Mouse (Mus musculus): ENCODE measurements around the gene Zmynd8. TPM values are rescaled to one million over a fixed set of nuclear protein-coding genes. Genes with fewer than 3 reads are reported as not detected.

The Zmynd8 gene
- total RNA-seq, 2 experiments from 2014 or later, result 182 to 188 TPM

DNA sequence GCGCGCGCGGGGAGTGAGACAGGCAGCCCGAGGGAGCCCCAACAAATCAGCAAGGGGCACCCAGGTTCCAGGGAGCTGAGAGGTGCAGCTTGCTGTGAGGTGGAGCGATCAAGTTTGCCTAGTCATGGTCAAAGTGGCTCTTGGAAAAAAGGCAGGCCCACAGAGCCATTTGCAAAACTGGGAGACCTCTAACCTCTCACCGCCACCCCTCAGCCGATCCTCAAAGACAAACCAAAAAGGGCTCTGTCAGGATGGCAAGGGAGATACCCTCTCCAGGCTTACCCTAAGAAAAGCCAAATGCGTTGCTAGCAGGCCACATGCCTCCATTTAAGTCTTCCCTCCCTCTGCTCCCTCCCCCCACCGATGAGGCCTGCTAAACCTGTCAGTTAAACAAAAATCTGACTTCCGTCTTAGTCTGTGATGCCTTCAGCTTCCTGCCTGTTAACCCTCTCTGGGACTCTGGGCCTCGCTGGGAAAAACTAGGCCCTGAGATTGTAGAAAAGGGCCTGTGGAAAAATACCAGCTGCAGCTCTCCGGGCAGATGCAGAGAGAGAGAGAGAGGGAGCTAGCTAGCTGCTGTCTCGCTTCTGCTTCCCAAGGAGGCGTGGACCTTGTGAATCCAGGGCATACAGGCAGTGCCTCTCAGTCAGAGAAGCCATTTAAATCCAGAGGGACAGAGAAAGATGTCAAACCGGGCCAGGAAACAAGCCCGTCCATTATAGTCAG is 13.4 kb downstream of the Zmynd8 start:
- no peak overlapping the region for H3K4me3 ChIP-seq
- peak in 1 of 2 experiments; percentile 66 for DNase-seq (ENCODE audit: extremely low spot score in 1 of 2, low spot score in 2 of 2)
- TF ChIP-seq CTCF (IDR thresholded peaks at IDR 0.05), result no peak
- intact Hi-C loops (cut with DNase I), result loop anchor here (2.0 kb wide), 1 partner anchor 29 kb away; no protein-coding TSS in a partner anchor
- H3K27ac ChIP-seq, result peak overlapping the region; percentile 100

GRCm38 (mm10) chr2:165884577-165885224 is 14.1 kb downstream of the Zmynd8 start:
- peak; percentile 97 to 99 for DNase-seq (ENCODE audit: extremely low spot score in 1 of 2, low spot score in 2 of 2)
- Histone ChIP-seq H3K27ac (peak overlapping the region; percentile 100), H3K4me3 (peak overlapping the region; percentile 29; the same call in 1 of the 2 replicates)
- no peak for TF ChIP-seq CTCF (IDR thresholded peaks at IDR 0.05)
- intact Hi-C loops (cut with DNase I), result loop anchor here (2.0 kb wide), 1 partner anchor 28 kb away; no protein-coding TSS in a partner anchor

GRCm38 (mm10) chr2:165883846-165884576 is 14.8 kb downstream of the Zmynd8 start:
- TF ChIP-seq CTCF (IDR thresholded peaks at IDR 0.05), result no peak
- H3K4me3 ChIP-seq, result peak overlapping the region; percentile 29
- peak; percentile 67 to 72 for DNase-seq (ENCODE audit: extremely low spot score in 1 of 2, low spot score in 2 of 2)
- H3K27ac ChIP-seq, result peak overlapping the region; percentile 100
- intact Hi-C loops (cut with DNase I), result loop anchor here (1.0 to 2.0 kb wide), 3 partner anchors 9 to 65 kb away; no protein-coding TSS in a partner anchor

GRCm38 (mm10) chr2:165883006-165883405 is 15.8 kb downstream of the Zmynd8 start:
- peak overlapping the region; percentile 19 for H3K4me3 ChIP-seq
- no peak; the same call in 1 of the 2 replicates for TF ChIP-seq CTCF (IDR thresholded peaks at IDR 0.05)
- H3K27ac ChIP-seq, result peak overlapping the region; percentile 100
- intact Hi-C loops (cut with DNase I), result loop anchor here (1.0 to 2.0 kb wide), 2 partner anchors 8 to 64 kb away; no protein-coding TSS in a partner anchor
- DNase-seq (ENCODE audit: extremely low spot score in 1 of 2, low spot score in 2 of 2), result no peak

DNA sequence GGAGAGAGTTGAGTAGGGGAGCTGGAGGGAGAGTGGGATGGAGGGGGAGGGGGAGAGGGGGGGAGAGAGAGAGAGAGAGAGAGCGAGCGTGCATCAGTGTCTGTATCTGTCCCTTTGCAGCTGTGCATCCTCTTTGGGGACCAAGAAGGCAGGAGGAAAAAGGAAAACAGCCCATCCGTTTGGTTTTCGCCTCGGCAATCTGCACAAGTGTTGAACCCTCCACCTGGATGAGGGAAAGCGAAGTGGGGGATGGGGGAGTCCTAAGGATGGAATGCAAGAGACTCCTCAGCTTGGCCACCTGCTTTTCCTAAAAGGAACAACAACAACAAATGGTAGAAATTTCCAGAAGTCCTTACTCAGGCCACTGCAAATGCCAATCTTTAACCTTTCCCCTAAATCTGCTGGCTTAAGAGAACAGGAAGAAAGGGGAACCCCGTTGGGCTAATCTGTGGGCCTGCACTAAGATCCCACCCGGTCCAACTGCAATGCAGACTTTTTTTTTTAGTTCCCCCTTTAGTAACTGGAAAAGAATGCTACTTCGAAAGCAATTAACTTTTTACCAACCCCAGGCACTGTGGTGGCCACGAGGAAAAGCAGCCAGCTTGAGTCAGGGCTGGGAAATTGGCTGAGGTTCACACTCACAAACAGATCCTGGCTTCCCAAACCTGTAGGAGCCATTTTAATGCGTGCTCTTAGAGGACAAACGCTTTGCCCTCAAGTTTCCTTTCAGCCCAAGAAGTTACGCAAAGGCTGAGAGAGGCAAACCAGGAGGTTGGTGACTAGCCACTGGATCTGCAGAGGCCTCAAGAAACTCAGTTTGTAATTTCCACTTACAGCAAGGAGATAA is 17.0 kb downstream of the Zmynd8 start:
- intact Hi-C loops (cut with DNase I), result loop anchor here (2.0 kb wide), 1 partner anchor 63 kb away; no protein-coding TSS in a partner anchor
- Histone ChIP-seq H3K27ac (peak overlapping the region; percentile 100), H3K4me3 (no peak overlapping the region; the same call in 1 of the 2 replicates)
- TF ChIP-seq CTCF (IDR thresholded peaks at IDR 0.05), result no peak
- DNase-seq (ENCODE audit: extremely low spot score in 1 of 2, low spot score in 2 of 2), result no peak

- no peak overlapping the region for H3K4me3 ChIP-seq
- intact Hi-C loops (cut with DNase I), result no loop called here
- peak overlapping the region; percentile 64; the same call in 1 of the 2 replicates for H3K27ac ChIP-seq
- no peak for DNase-seq (ENCODE audit: extremely low spot score in 1 of 2, low spot score in 2 of 2)
- TF ChIP-seq CTCF (IDR thresholded peaks at IDR 0.05), result no peak
These were observed 17.6 kb downstream of the Zmynd8 start for GRCm38 (mm10) chr2:165881220-165881584.

- H3K4me3 ChIP-seq, result peak overlapping the region; percentile 55
These were observed 18.2 kb downstream of the Zmynd8 start for GRCm38 (mm10) chr2:165880501-165881182.

DNA sequence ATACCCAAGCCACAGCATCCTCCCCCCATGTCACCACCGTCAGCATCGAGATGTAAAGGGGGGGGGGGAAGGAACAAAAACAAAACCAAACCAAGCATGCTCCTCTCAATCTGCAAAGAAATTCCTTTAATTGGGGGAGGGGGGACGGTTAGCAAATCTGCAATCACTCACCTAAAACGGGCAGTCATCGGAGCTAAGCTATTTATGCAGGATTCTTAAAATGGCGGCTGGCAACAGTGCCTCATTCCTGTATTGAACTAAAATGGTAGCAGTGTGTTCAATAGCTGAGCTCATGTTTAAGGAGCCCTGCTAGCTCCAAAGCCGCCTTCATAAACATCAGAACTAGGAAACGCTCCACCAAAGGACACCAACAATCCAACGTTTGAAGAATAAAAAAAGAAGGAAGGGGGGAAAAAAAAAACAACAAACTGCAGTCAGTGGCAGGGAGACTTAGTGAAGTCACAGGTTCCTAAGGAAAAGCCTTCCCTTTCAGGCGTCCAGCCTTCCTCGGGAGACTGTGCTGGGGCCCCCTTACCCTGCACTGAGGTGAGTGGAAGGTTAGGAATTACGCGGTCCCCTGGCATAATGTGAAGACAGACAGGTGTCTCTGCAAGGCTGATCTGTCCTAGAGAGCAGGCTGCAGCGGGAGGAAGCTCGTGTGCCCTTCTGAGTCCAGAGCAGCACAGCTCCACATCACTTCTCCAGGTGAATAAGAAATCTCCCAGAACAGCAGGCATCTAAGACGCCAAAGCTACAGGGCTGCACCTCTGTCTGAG is 19.2 kb downstream of the Zmynd8 start:
- TF ChIP-seq CTCF (IDR thresholded peaks at IDR 0.05), result no peak
- intact Hi-C loops (cut with DNase I), result no loop called here
- Histone ChIP-seq H3K4me3 (peak overlapping the region; percentile 55), H3K27ac (peak overlapping the region; percentile 97)
- no peak for DNase-seq (ENCODE audit: extremely low spot score in 1 of 2, low spot score in 2 of 2)

More at GRCm38 (mm10) chr2:165880501-165881182, 18.2 kb downstream of the Zmynd8 start:
- no peak for TF ChIP-seq CTCF (IDR thresholded peaks at IDR 0.05)
- intact Hi-C loops (cut with DNase I), result no loop called here
- DNase-seq (ENCODE audit: extremely low spot score in 1 of 2, low spot score in 2 of 2), result peak; percentile 64 to 73
- H3K27ac ChIP-seq, result peak overlapping the region; percentile 97

GRCm38 (mm10) chr2:165878907-165879361 is 19.9 kb downstream of the Zmynd8 start:
- Histone ChIP-seq H3K4me3 (peak overlapping the region; percentile 55), H3K27ac (peak overlapping the region; percentile 97)
- no peak for DNase-seq (ENCODE audit: extremely low spot score in 1 of 2, low spot score in 2 of 2)
- intact Hi-C loops (cut with DNase I), result no loop called here
- no peak for TF ChIP-seq CTCF (IDR thresholded peaks at IDR 0.05)

Measured in left cerebral cortex, adult 2 months (tissue).